Mouse (Mus musculus): ENCODE results near the gene Gm20388. TPM values are rescaled to one million over a fixed set of nuclear protein-coding genes. Genes with fewer than 3 reads are reported as not detected.

Gene Gm20388
- total RNA-seq, 2 experiments from 2014 or later: 10.7 TPM; not detected in 1

GRCm38 (mm10) chr8:121181285-121181884 lies 1270.7 kb downstream of the Gm20388 start:
- DNase-seq (ENCODE audit: low spot score in 2 of 2): no peak

- peak in 1 of 2 experiments; percentile 24 for DNase-seq (ENCODE audit: low spot score in 2 of 2)
These were observed 1277.1 kb downstream of the Gm20388 start for GRCm38 (mm10) chr8:121187491-121188364.

GRCm38 (mm10) chr8:121188994-121189393 lies 1278.4 kb downstream of the Gm20388 start:
- DNase-seq (ENCODE audit: low spot score in 2 of 2): no peak

GRCm38 (mm10) chr8:121192451-121192850 lies 1281.8 kb downstream of the Gm20388 start:
- no peak for DNase-seq (ENCODE audit: low spot score in 2 of 2)

- DNase-seq (ENCODE audit: low spot score in 2 of 2): no peak
These were observed 1285.3 kb downstream of the Gm20388 start for GRCm38 (mm10) chr8:121195970-121196369.

GRCm38 (mm10) chr8:121196726-121197668 lies 1286.4 kb downstream of the Gm20388 start:
- no peak for DNase-seq (ENCODE audit: low spot score in 2 of 2)

- DNase-seq (ENCODE audit: low spot score in 2 of 2): no peak
These were observed 1289.4 kb downstream of the Gm20388 start for GRCm38 (mm10) chr8:121200069-121200468.

GRCm38 (mm10) chr8:121200979-121201378 lies 1290.3 kb downstream of the Gm20388 start:
- no peak for DNase-seq (ENCODE audit: low spot score in 2 of 2)

- DNase-seq (ENCODE audit: low spot score in 2 of 2): no peak
These were observed 1291.0 kb downstream of the Gm20388 start for GRCm38 (mm10) chr8:121201651-121202050.

- peak in 1 of 2 experiments; percentile 60 for DNase-seq (ENCODE audit: low spot score in 2 of 2)
These were observed 1293.2 kb downstream of the Gm20388 start for GRCm38 (mm10) chr8:121203612-121204376.

- DNase-seq (ENCODE audit: low spot score in 2 of 2): no peak
These were observed 1296.5 kb downstream of the Gm20388 start for GRCm38 (mm10) chr8:121207171-121207570.

GRCm38 (mm10) chr8:121210627-121211026 lies 1300.0 kb downstream of the Gm20388 start:
- no peak for DNase-seq (ENCODE audit: low spot score in 2 of 2)

- DNase-seq (ENCODE audit: low spot score in 2 of 2): peak in 1 of 2 experiments; percentile 11
These were observed 1302.6 kb downstream of the Gm20388 start for GRCm38 (mm10) chr8:121213236-121213635.

- no peak for DNase-seq (ENCODE audit: low spot score in 2 of 2)
These were observed 1303.0 kb downstream of the Gm20388 start for GRCm38 (mm10) chr8:121213651-121214050.

- DNase-seq (ENCODE audit: low spot score in 2 of 2): no peak
These were observed 1304.3 kb downstream of the Gm20388 start for GRCm38 (mm10) chr8:121214975-121215374.

GRCm38 (mm10) chr8:121216441-121216949 lies 1305.9 kb downstream of the Gm20388 start:
- no peak for DNase-seq (ENCODE audit: low spot score in 2 of 2)

GRCm38 (mm10) chr8:121218486-121218885 lies 1307.8 kb downstream of the Gm20388 start:
- no peak for DNase-seq (ENCODE audit: low spot score in 2 of 2)

GRCm38 (mm10) chr8:121220103-121220899 lies 1309.7 kb downstream of the Gm20388 start:
- DNase-seq (ENCODE audit: low spot score in 2 of 2): no peak

- no peak for DNase-seq (ENCODE audit: low spot score in 2 of 2)
These were observed 1314.1 kb downstream of the Gm20388 start for GRCm38 (mm10) chr8:121224709-121225108.

Measured in layer of hippocampus, adult 18-20 months (tissue).